In genomic region chr4:149169926-149170325, GRCm38 (mm10) we compare ENCODE assay signal across 1 mouse cellular context.
TF ChIP-seq lines count a peak whose summit lies in the region.

No protein-coding gene starts in this region.

TF ChIP-seq in MEL, 35 proteins besides CTCF, POLR2A, EP300 and RAD21:
- peak; percentile 4; the same call in 1 of the 2 replicates for TF ChIP-seq ZNF384 (IDR thresholded peaks at IDR 0.05; ENCODE audit: low read depth, low read length)
